Mouse (Mus musculus): Measurements from ENCODE around the gene Wrap53.
A peak's percentile ranks its signal among the peaks of the same experiment; 100 is the strongest.
"Not testable (repeated sequence)": the region's sequence is repeated elsewhere in the genome, so short reads cannot be mapped to it uniquely, and the experiment has no call there.

Gene Wrap53

DNA sequence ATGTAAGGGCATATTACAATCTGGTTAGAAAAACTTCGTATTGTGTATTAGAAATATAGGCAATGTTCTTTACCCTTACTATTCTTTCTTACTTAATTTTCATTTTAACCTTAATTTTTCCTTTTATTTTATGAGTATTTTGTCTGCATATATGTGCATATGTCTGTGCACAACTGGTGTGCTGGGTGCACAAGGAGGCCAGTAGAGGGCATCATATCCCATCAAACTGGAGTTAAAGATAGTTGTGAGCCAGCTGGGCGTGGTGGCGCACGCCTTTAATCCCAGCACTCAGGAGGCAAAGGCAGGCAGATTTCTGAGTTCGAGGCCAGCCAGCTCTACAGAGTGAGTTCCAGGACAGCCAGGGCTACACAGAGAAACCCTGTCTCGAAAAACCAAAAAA, 49.3 kb downstream of the Wrap53 start:
- peak; percentile 48 for DNase-seq (ENCODE audit: low read depth)

- not testable (repeated sequence) for DNase-seq (ENCODE audit: low read depth)
These were observed 49.8 kb downstream of the Wrap53 start for GRCm38 (mm10) chr11:69530281-69530680.

- DNase-seq (ENCODE audit: low read depth), result no peak
These were observed 52.0 kb downstream of the Wrap53 start for GRCm38 (mm10) chr11:69528031-69528390.

GRCm38 (mm10) chr11:69527098-69528030, 52.7 kb downstream of the Wrap53 start:
- no peak for DNase-seq (ENCODE audit: low read depth)

- no peak for DNase-seq (ENCODE audit: low read depth)
These were observed 53.4 kb downstream of the Wrap53 start for GRCm38 (mm10) chr11:69526631-69527030.

- no peak for DNase-seq (ENCODE audit: low read depth)
These were observed 54.4 kb downstream of the Wrap53 start for GRCm38 (mm10) chr11:69525661-69526060.

- DNase-seq (ENCODE audit: low read depth), result no peak
These were observed 56.4 kb downstream of the Wrap53 start for GRCm38 (mm10) chr11:69523651-69524050.

DNA sequence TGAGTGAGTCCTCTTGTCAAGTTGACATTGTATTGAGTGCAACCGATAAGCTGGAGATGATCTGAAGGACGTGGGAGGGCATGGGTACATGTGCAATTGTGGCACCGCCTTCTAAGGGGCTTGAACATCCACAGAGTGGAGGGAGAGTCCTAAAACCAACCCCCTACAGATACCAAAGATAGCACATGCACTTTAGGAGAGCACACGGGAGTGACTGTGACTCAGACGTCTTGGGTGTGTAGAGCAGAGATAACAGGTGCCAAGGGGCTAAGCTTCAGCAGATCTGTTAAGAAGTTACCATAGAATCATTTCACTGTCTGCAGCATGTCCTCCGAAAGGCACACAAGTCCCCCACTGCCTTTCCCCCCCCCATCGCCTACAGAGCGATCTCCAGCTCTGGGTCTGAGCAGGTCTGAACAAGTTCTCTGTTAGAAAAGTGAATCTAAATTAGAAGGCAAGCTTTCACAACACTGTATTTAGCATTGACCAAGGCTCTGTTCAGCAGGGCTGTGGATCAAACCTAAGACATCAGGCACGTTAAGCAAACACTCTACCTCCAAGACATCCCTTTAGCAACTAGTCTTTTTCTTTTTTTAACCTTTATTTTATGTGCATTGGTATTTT, 58.4 kb downstream of the Wrap53 start:
- DNase-seq (ENCODE audit: low read depth), result no peak

- DNase-seq (ENCODE audit: low read depth), result no peak
These were observed 60.1 kb downstream of the Wrap53 start for GRCm38 (mm10) chr11:69519976-69520375.

DNA sequence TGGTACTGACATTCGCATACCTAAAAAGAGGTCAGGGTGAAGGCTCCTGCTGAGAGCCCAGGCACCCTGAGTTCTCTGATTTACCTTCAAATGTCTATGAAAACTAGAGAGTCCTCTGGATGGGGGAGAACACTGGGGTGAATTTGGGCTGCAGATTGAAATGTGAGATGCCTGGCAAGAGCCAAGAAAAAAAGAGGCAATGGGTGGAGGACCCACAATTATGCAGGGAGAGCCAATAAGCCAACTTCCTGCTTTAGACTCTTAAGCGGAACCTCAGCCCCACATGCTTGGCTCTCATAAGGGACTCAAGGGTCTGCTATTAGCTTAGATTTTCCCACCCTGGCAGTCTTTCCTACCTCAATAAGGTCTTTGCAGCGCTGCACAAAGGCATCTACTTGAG, 63.4 kb downstream of the Wrap53 start:
- no peak for DNase-seq (ENCODE audit: low read depth)

GRCm38 (mm10) chr11:69516151-69516640, 63.9 kb downstream of the Wrap53 start:
- DNase-seq (ENCODE audit: low read depth), result no peak

GRCm38 (mm10) chr11:69513840-69514239, 66.2 kb downstream of the Wrap53 start:
- peak; percentile 79 for DNase-seq (ENCODE audit: low read depth)
